Mouse (Mus musculus) midbrain, embryonic 15.5 days (tissue): ENCODE results near the gene Pla2g2d. TPM values are rescaled to one million over a fixed set of nuclear protein-coding genes. Genes with fewer than 3 reads are reported as not detected.
"Not testable (repeated sequence)": the region's sequence is repeated elsewhere in the genome, so short reads cannot be mapped to it uniquely, and the experiment has no call there.

Experiments
- ATAC-seq: fragments of 200-750 bp; cut with Nextera tagmentation; replicated peaks from 2 replicates; pipeline ENCODE4 v1.8.0; 2017; ENCODE audit warnings: moderate TSS enrichment
- H3K27ac ChIP-seq: fragments of 300-500 bp; sonication (generic); 2 replicates; pipeline ENCODE4 v1.5.1; 2015; ENCODE audit warnings: mild to moderate bottlenecking, inconsistent platforms
- H3K27me3 ChIP-seq: fragments of 300-500 bp; sonication (generic); replicated peaks from 2 replicates; pipeline ENCODE4 v1.6.1; 2015; ENCODE audit warnings: inconsistent platforms
- H3K36me3 ChIP-seq: fragments of 300-500 bp; sonication (generic); replicated peaks from 2 replicates; pipeline ENCODE4 v1.6.1; 2015; ENCODE audit warnings: inconsistent platforms
- H3K4me1 ChIP-seq: fragments of 300-500 bp; sonication (generic); 2 replicates; pipeline ENCODE4 v1.6.1; 2015; ENCODE audit warnings: inconsistent platforms
- H3K4me2 ChIP-seq: fragments of 300-500 bp; sonication (generic); 2 replicates; pipeline ENCODE4 v1.6.1; 2015; ENCODE audit warnings: inconsistent platforms, mild to moderate bottlenecking, moderate library complexity
- H3K4me3 ChIP-seq: fragments of 300-500 bp; sonication (generic); 2 replicates; pipeline ENCODE4 v1.5.1; 2015; ENCODE audit warnings: mild to moderate bottlenecking, inconsistent platforms
- H3K9ac ChIP-seq: fragments of 300-500 bp; sonication (generic); 2 replicates; pipeline ENCODE4 v1.6.1; 2015; ENCODE audit warnings: mild to moderate bottlenecking, inconsistent platforms
- H3K9me3 ChIP-seq: fragments of 300-500 bp; sonication (generic); 2 replicates; pipeline ENCODE4 v1.6.1; 2016; ENCODE audit warnings: inconsistent platforms
- WGBS: fragments of 180-500 bp; shearing (Covaris S2); methylation state at CpG from one replicate; pipeline ENCODE4 v1.1.7; 2015; ENCODE audit warnings: mixed read lengths; 5-methylcytosine and 5-hydroxymethylcytosine counted together
- polyA plus RNA-seq: library from polyadenylated mRNA; unstranded; fragments of >200 nt; fragmentation: Nextera tagmentation; extraction: Ambion mirVana; gene quantifications from 2 replicates; pipeline ENCODE4 v1.2.1, GENCODE M21; 2015

Gene Pla2g2d
- polyA plus RNA-seq, 1 experiment from 2014 or later = 0.10 TPM

GRCm38 (mm10) chr4:138806160-138806559 lies 30.6 kb downstream of the Pla2g2d start:
- no peak overlapping the region for H3K9ac ChIP-seq
- H3K36me3 ChIP-seq = no peaks in the 10 kb centered on the region
- no peak overlapping the region for H3K4me2 ChIP-seq
- no peaks in the 10 kb centered on the region for H3K27me3 ChIP-seq
- ATAC-seq = no peak
- WGBS = 84% methylated on average over 8 of the region's 8 CpGs
- H3K9me3 ChIP-seq = no peaks in the 10 kb centered on the region
- H3K27ac ChIP-seq = no peak overlapping the region
- H3K4me1 ChIP-seq = no peaks in the 10 kb centered on the region
- H3K4me3 ChIP-seq = no peak overlapping the region

- Histone ChIP-seq H3K36me3 (no peaks in the 10 kb centered on the region), H3K9me3 (no peaks in the 10 kb centered on the region), H3K27me3 (no peaks in the 10 kb centered on the region), H3K27ac (no peak overlapping the region), H3K4me1 (no peaks in the 10 kb centered on the region), H3K4me3 (no peak overlapping the region), H3K4me2 (no peak overlapping the region), H3K9ac (no peak overlapping the region)
- ATAC-seq = no peak
- WGBS = 72% methylated on average over 7 of the region's 7 CpGs
Observed at GRCm38 (mm10) chr4:138806920-138807541, 31.5 kb downstream of the Pla2g2d start.

DNA sequence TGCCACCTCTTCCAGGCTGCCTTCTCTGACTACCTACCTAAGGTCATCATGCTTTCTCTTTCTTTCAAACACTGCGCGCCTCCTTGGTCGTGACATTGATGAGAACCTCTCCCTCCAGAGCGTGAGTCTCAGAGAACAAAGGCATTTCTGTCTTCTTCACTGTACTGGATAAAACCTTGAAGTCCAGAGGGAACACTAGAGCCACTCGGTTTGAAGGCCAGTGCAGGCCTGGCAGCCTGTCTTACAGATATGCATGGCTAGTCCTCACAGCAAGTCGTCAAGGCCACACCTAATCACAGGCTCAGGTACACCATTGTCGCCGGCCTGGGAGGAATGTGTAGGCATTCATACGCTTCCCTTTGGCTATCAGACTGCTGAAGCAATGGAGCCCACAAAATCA lies 40.6 kb downstream of the Pla2g2d start:
- Histone ChIP-seq H3K9ac (no peak overlapping the region), H3K9me3 (no peaks in the 10 kb centered on the region), H3K27me3 (no peaks in the 10 kb centered on the region), H3K4me1 (peaks cover 4% of the 10 kb centered on the region; the same call in 1 of the 2 replicates), H3K4me2 (no peak overlapping the region), H3K27ac (no peak overlapping the region), H3K36me3 (no peaks in the 10 kb centered on the region), H3K4me3 (no peak overlapping the region)
- ATAC-seq = no peak
- WGBS = 82% methylated on average over 9 of the region's 9 CpGs

GRCm38 (mm10) chr4:138817736-138818135 lies 42.2 kb downstream of the Pla2g2d start:
- no peaks in the 10 kb centered on the region for H3K27me3 ChIP-seq
- H3K9ac ChIP-seq = no peak overlapping the region
- no peaks in the 10 kb centered on the region for H3K36me3 ChIP-seq
- H3K27ac ChIP-seq = no peak overlapping the region
- no peak overlapping the region for H3K4me3 ChIP-seq
- H3K4me2 ChIP-seq = no peak overlapping the region
- no peaks in the 10 kb centered on the region for H3K9me3 ChIP-seq
- no peak for ATAC-seq
- 80% methylated on average over 6 of the region's 6 CpGs for WGBS
- peaks cover 4% of the 10 kb centered on the region; the same call in 1 of the 2 replicates for H3K4me1 ChIP-seq

DNA sequence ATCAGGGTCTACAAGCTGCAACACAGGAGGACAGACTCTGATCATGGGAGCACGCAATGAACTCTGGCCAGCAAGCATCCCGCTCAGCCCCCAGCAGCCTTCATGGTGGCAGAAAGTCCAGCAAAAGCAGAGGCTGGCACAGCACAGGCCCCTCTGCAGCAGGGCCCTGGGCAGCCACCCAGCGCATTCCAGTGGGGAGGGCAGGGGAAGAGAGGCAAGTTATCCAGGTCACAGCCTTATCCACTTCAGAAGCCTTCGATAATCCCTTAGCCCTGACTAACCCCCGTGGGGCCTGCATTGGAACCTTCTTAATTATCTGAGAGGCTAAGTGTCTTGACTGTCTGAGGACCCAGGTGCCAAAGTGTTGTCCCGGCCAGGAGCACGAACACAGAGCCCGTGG lies 43.6 kb downstream of the Pla2g2d start:
- Histone ChIP-seq H3K4me1 (peaks cover 4% of the 10 kb centered on the region; the same call in 1 of the 2 replicates), H3K27ac (no peak overlapping the region), H3K27me3 (no peaks in the 10 kb centered on the region), H3K36me3 (no peaks in the 10 kb centered on the region), H3K4me2 (no peak overlapping the region), H3K4me3 (no peak overlapping the region), H3K9me3 (no peaks in the 10 kb centered on the region), H3K9ac (no peak overlapping the region)
- ATAC-seq = no peak
- 34% methylated on average over 8 of the region's 8 CpGs for WGBS

- no peak overlapping the region for H3K9ac ChIP-seq
- no peak overlapping the region for H3K4me2 ChIP-seq
- H3K36me3 ChIP-seq = no peaks in the 10 kb centered on the region
- no peak overlapping the region for H3K27ac ChIP-seq
- peaks cover 4% of the 10 kb centered on the region; the same call in 1 of the 2 replicates for H3K4me1 ChIP-seq
- no peak overlapping the region for H3K4me3 ChIP-seq
- no peak for ATAC-seq
- no peaks in the 10 kb centered on the region for H3K9me3 ChIP-seq
- no peaks in the 10 kb centered on the region for H3K27me3 ChIP-seq
- 77% methylated on average over 2 of the region's 2 CpGs for WGBS
Observed at GRCm38 (mm10) chr4:138821036-138821435, 45.5 kb downstream of the Pla2g2d start.

DNA sequence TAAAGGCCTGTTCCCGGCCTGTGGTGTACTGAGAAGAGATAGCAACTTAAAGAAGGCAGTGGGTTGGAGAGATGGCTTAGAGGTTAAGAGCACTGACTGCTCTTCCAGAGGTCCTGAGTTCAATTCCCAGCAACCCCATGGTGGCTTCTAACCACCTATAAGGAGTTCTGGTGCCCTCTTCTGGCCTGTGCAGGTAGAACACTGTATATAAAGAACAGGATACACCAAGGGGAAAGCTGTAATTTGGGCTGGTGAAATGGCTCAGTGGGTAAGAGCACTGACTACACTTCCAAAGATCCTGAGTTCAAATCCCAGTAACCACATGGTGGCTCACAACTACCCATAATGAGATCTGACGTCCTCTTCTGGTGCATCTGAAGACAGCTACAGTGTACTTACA lies 48.6 kb downstream of the Pla2g2d start:
- not testable (repeated sequence) for H3K4me2 ChIP-seq, H3K4me1 ChIP-seq, H3K27me3 ChIP-seq, H3K9ac ChIP-seq, H3K9me3 ChIP-seq, H3K27ac ChIP-seq, ATAC-seq, H3K4me3 ChIP-seq, H3K36me3 ChIP-seq
- WGBS = 76% methylated on average over 2 of the region's 2 CpGs

- Histone ChIP-seq H3K9me3 (no peaks in the 10 kb centered on the region), H3K27me3 (no peaks in the 10 kb centered on the region), H3K4me3 (no peak overlapping the region), H3K27ac (no peak overlapping the region), H3K4me1 (no peaks in the 10 kb centered on the region), H3K9ac (no peak overlapping the region), H3K4me2 (no peak overlapping the region), H3K36me3 (no peaks in the 10 kb centered on the region)
- no peak for ATAC-seq
- WGBS = 89% methylated on average over 2 of the region's 2 CpGs
Observed at GRCm38 (mm10) chr4:138824660-138825059, 49.1 kb downstream of the Pla2g2d start.

DNA sequence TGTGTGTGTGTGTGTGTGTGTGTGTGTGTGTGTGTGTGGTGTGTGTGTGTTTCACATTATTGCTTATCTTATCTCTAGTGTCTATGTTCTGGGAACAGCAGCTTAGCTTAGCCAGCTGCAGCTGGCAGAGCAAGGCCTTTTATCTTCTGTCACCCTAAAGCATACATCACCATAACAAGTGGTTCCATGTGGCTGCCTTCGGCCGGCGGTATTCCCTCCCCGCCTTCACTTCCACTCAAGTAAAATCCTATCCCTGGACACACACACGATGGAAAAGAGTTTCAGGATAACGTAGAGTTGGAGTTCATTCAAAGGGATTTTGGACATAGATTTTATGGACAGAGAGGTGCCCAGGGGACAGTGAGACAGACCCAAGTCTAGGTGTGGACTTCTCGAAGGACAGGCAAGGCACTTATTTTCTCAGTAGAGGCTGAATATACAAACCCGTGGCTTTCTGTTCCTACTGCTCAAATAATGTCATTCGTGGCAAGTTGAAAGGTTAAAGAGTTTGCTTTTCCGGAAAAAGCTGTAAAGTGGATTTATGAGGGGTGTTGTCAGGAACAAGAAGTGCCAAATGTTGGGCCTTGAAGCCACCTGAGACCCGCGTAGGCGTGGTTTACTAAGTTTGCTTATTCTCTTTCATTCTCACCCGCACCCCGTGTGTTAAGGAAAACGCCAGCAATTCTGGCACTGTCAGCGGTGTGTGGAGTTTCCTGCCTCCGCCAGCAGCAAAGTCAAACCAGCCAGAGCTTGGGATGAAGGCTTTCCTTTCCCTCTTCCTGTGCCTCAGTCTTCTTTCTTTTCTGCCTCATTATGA lies 50.4 kb downstream of the Pla2g2d start:
- H3K27ac ChIP-seq = no peak overlapping the region
- no peak overlapping the region for H3K4me3 ChIP-seq
- H3K9me3 ChIP-seq = no peaks in the 10 kb centered on the region
- no peaks in the 10 kb centered on the region for H3K27me3 ChIP-seq
- 0 out of 2 replicates have a peak, but pooled peaks cover 3% of the 10 kb centered on the region for H3K4me1 ChIP-seq
- H3K9ac ChIP-seq = no peak overlapping the region
- 62% methylated on average over 18 of the region's 18 CpGs for WGBS
- no peaks in the 10 kb centered on the region for H3K36me3 ChIP-seq
- no peak overlapping the region for H3K4me2 ChIP-seq
- no peak for ATAC-seq

GRCm38 (mm10) chr4:138827147-138827546 lies 51.6 kb downstream of the Pla2g2d start:
- Histone ChIP-seq H3K27ac (no peak overlapping the region), H3K27me3 (no peaks in the 10 kb centered on the region), H3K4me2 (no peak overlapping the region), H3K4me1 (0 out of 2 replicates have a peak, but pooled peaks cover 3% of the 10 kb centered on the region), H3K36me3 (no peaks in the 10 kb centered on the region), H3K9me3 (no peaks in the 10 kb centered on the region), H3K4me3 (no peak overlapping the region), H3K9ac (no peak overlapping the region)
- WGBS = 51% methylated on average over 11 of the region's 11 CpGs
- no peak for ATAC-seq
